In the genomic region with DNA sequence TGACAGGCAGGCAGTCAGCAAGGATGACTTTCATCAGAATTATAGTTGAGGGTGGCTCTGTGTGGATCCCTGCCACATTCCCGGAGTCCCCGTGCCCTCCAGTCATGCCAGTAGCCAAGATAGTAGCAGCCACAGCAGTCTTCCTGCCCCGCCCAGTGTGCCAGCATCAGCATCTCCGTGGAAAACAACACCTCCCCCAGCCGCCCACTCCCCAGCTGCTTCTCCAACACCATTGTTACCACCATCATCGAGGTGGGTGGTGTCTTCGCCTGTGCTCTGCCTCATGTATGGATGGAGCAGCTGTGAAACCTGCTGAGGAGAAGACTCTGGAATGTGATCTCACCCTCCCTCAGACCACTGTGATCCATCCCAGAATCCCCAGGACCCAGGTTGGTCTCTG, we compare ENCODE assay signal across 21 mouse cellular contexts. TPM values are rescaled to one million over a fixed set of nuclear protein-coding genes. Genes with fewer than 3 reads are reported as not detected.
A peak's percentile ranks its signal among the peaks of the same experiment; 100 is the strongest.
DNase-seq lines count a peak whose midpoint lies in the region; ATAC-seq and TF ChIP-seq lines count a peak whose summit lies in the region.
"Had no signal": no experiment of that assay in that cellular context is flagged by ENCODE, and none has a peak within 500 bp of the region (broad histone marks: within the 10 kb centered on the region; RNA-seq: fewer than 3 reads in every experiment).

No protein-coding gene starts in this region.

- no peak for ATAC-seq in cerebellum, adult (ENCODE audit: insufficient number of reproducible peaks, low FRiP score, low TSS enrichment)
- ATAC-seq: forebrain, postnatal 0 days; hindbrain, postnatal 0 days; intestine, postnatal 0 days; lung, postnatal 0 days had no signal

- peak overlapping the region; percentile 81 for H3K27ac ChIP-seq in left cerebral cortex, adult 2 months
- H3K27ac ChIP-seq: heart, adult 2 months; heart, embryonic 15.5 days; hindbrain, postnatal 0 days; midbrain, embryonic 12.5 days had no signal

- no peak overlapping the region for H3K4me3 ChIP-seq in left cerebral cortex, adult 2 months
- H3K4me3 ChIP-seq: heart, adult 2 months; heart, embryonic 15.5 days; midbrain, embryonic 12.5 days had no signal

- DNase-seq in left cerebral cortex, adult 11 months (ENCODE audit: low spot score): peak; percentile 79
- DNase-seq in left cerebral cortex, postnatal 4 days: no peak
- DNase-seq in layer of hippocampus, adult 8-10 months (ENCODE audit: low spot score in 2 of 2): peak; percentile 75
- DNase-seq in left cerebral cortex, adult 2 months (ENCODE audit: extremely low spot score in 1 of 2, low spot score in 2 of 2): peak; percentile 78 to 88
- DNase-seq in telencephalon, adult 2 months (ENCODE audit: low read depth, low spot score): peak; percentile 81
- no peak for DNase-seq in adrenal gland, adult (ENCODE audit: inconsistent age in 2 of 2, low spot score in 1 of 2)
- DNase-seq: adrenal gland, adult 8-10 months; cerebellum, postnatal 25 days; embryo, embryonic 11 days; forebrain, postnatal 0 days; gastrocnemius, postnatal 14 days; heart, adult 2 months; heart, postnatal 4 days; kidney, postnatal 10 days; liver had no signal

- no peak for TF ChIP-seq CTCF in left cerebral cortex, adult 2 months (IDR thresholded peaks at IDR 0.05)

- intact Hi-C loops in left cerebral cortex, postnatal 4 days (cut with DNase I): no loop called here
- intact Hi-C loops in left cerebral cortex, adult 2 months (cut with DNase I): no loop called here

RNA-seq across cellular contexts. Expression of a gene that starts 25.5 kb away (rescaled TPM):
- total RNA-seq in left cerebral cortex, postnatal 4 days (2021): 100 to 1,000 TPM; 106 to 110 TPM
- total RNA-seq in layer of hippocampus, adult 8-10 months (2022): 100 to 1,000 TPM; 317 to 356 (median 337) TPM
- 1,000 to 10,000 TPM; 1,332 to 1,386 TPM for total RNA-seq in left cerebral cortex, adult 2 months (2021)

RNA-seq across cellular contexts. Expression of a gene that starts 45.1 kb away (rescaled TPM):
- total RNA-seq in left cerebral cortex, postnatal 4 days (2021): 10 to 100 TPM; 35.4 to 35.8 TPM
- total RNA-seq in layer of hippocampus, adult 8-10 months (2022): 10 to 100 TPM; 51.3 to 62.9 (median 55.8) TPM
- 10 to 100 TPM; 63.0 to 65.1 TPM for total RNA-seq in left cerebral cortex, adult 2 months (2021)

Comparison
In these comparisons a context has a peak if more than half of its experiments do, and no peak if none do; other contexts are left out.
1. DNase-seq: peak in left cerebral cortex, adult 11 months (single experiment), layer of hippocampus, adult 8-10 months (2 of 2), left cerebral cortex, adult 2 months (2 of 2) and telencephalon, adult 2 months (single experiment); none in left cerebral cortex, postnatal 4 days (single experiment) and adrenal gland, adult (0 of 2).